Mouse (Mus musculus): ENCODE results near the gene Gtf2f2.
"Not testable (repeated sequence)": the region's sequence is repeated elsewhere in the genome, so short reads cannot be mapped to it uniquely, and the experiment has no call there.

The Gtf2f2 gene

DNA sequence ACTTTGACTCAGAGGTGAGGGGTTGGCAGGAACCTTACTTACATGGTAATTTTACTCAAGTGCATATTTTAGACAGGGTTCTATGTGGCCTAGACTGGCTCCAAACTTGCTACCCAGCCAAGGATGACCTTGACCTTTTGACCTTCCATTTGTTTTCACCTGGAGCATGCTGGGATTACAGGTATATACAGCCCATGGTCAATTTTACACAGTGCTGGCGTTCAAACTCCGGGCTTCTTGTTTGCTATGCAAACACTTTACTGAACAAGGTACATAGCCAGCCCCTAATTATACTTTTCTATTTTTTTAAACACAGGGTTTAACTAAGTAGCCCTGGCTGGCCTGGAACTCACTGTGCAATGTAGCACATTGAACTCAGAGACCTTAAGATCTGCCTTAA is 98.0 kb downstream of the Gtf2f2 start:
- DNase-seq (ENCODE audit: low spot score in 2 of 2): no peak

DNA sequence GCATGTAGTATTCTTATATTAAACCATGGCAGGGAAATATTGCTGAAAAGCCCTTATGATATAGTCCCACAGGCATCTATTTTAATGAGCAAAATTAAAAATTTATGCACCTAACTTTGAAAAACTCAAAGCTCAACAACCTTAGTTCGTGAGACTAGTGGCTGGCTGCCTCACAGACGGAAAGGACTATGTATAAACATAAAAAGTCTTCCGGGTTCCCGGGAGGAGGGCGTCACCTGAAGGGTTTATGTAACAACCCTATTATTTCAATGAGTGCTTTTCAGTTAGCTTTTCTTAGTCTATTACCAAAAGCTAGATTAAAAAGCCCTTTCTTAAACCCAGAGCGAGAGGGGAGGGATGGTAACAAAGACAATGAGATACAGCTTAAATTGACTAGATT is 98.7 kb downstream of the Gtf2f2 start:
- no peak for DNase-seq (ENCODE audit: low spot score in 2 of 2)

DNA sequence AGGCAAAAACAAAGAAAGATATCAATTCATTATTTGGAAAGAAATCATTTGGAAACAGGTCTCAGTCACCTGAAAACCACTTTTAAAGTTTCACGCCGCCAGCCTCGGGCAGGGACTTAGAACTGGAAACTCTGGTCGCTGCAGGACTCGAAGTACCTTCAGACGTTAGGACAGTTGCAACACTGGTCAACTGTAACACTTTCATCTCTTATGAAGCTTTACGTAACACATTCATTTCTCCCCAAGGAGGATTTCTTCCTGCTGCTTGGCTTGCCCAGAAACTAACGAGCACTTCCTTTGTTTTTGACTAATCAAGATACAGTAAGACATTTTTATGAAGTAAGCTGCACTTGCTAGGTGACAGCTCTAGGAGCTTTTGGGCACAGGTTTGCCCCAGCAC is 103.7 kb downstream of the Gtf2f2 start:
- no peak for DNase-seq (ENCODE audit: low spot score in 2 of 2)

DNA sequence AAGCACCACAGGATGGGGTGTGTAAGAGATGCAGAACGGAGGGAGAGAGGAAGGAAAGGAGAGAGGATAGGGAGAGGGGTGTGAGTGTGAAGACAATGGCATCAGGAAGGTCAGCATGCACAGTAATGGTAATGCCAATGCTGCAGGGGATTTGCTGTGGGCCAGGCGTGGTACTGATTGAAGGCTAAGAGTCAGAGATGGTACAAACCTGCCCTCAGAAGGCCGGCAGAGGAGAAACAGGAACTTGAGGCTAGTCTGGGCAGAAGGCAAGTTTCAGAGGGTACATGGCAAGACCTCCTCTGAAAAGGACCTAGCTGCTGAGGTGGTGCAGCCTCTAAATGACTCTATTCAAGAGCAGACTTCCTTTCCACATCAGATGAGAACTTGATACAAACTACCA is 105.7 kb downstream of the Gtf2f2 start:
- no peak for DNase-seq (ENCODE audit: low spot score in 2 of 2)

DNA sequence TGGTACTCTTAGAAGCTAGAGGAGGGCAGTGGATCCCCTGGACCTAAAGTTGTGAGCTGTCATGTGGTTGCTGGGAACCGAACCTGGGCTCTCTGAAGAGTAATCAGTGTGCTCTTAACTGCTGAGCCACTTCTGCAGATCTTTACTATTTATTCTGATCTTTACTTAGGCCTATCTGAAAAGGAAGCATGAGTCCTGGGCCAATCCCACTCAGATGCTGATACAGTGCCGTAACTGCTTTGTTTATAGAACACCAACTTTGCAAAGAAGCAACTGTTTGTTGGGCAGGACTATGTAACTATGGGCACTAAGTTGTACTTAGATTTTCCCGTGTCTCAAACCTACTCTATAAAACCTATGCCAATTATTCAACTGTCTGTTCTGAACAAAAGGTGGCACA is 107.5 kb downstream of the Gtf2f2 start:
- no peak for DNase-seq (ENCODE audit: low spot score in 2 of 2)

DNA sequence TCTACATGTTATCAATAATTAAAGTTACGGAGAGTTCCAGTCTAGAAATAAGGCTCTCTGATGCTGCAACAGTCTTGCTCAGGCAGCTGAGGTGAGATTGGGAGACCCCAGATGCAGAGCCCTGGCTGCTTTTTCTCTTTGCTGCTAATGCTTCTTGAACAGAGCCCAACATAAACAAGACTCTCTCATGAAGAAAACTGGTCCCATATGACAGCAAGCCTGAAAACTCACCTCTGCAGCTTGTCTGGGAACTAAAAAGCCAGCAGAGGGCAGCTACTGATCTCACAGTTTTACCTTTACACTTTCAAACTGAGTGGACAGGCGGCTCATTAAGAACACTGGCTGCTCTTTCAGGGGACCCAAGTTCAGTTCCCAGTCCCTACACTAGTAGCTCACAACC is 108.7 kb downstream of the Gtf2f2 start:
- DNase-seq (ENCODE audit: low spot score in 2 of 2): no peak

DNA sequence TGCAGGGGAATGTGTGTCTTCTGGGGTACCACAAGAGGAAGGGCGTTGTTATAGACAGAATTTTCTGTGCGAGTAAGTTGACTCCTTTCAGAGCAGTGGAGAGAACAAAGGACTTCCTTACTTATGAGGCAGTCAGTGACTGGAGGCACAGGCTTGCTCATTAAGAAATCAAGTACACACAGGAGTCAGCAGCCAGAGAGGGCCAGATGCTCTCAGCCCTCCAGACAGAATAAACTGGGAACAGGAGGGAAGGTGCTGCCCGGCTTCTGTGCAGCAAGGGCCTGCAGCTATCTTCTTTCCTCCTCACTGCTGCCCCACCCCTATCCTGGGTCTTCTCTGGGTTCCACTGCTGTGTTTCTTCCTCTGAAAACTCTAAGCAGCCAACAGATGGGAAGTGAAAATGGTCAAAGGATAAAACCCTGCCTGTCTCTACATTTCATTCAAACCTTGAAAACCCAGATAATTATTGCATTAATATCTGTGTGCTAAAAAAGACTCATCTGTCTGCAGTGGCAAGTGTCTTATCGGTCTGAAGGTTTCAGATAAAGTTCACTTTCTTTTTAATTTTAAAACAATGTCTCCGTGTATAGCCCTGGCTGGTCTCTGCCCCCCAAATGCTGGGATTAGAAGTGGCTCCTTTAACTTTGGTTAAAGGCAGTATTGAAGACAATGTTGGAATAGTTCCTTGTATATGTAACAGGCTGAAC is 109.7 kb downstream of the Gtf2f2 start:
- DNase-seq (ENCODE audit: low spot score in 2 of 2): no peak

DNA sequence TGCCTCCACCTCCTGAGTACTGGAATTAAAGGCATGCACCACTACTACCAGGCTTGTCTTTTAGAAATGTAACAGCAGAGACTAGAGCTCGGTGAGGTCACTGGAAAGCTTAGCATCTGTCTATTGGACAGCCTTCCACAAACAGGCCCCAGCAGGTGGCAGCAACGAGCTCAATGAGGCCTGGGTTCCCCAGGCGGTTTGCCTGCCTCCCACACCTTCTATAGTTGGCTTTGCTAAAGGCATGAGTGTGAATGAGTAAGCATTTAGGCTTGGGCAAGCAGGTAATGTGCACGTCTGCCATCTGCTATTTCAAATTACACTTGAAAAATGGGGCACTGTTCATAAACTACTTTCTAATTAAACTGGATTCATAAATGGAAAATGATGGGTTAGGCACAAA is 111.1 kb downstream of the Gtf2f2 start:
- DNase-seq (ENCODE audit: low spot score in 2 of 2): peak; percentile 47 to 70

DNA sequence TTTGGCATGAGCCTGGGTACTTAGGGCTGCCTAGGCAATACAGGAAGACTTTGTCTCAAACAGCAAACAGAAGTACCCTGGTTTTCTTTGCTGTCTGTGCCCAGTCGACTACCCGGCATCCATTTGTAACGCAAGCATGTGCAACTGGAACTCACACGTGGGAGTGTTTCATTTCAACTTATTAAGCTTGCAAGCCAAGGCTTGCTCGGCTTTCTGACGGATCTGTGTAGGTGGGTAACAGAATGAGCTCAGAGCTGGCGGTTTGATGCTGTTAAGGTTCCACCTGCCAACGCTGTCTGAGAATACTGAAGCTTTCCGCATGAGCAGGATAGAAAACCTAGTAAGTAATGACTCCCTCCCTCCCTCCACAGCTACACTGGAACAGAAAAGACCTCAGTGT is 118.5 kb downstream of the Gtf2f2 start:
- DNase-seq (ENCODE audit: low spot score in 2 of 2): no peak

DNA sequence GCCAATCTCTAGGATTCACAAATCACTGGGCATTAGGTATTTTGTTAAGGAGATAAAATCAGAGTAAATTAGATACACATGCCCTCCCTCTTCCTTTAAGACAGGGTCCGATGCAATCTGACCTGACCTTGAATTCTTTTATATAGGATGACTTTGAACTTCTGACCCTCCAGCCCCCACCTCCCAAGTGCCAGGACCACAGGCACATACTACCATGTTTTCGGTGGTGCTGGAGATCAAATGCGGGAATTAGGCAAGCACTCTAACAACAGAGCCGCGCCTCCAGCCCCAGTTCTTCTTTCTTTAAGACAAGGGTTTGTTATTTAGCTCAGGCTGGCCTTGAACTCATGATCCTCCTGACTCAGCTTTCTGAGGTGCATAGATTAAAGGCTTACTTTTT is 126.8 kb downstream of the Gtf2f2 start:
- no peak for DNase-seq (ENCODE audit: low spot score in 2 of 2)

DNA sequence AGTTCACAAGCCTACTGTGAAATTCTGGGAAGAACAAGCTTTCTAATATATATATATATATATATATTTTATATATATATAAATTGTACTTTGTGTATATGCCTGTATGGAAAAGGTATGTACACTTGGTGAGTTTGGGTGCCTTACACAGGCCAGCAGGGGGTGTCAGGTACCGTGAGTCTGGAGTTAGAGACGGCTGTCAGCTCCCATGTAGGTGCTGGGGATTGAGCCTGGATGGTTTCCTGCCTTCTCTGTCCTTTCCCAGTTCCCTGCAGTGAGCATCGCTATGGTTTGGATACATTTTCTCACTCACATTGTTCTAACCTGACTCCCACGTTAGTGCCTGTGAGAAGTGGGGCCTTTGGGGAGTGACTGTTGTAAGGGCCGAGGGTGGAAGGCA is 127.3 kb downstream of the Gtf2f2 start:
- DNase-seq (ENCODE audit: low spot score in 2 of 2): no peak

DNA sequence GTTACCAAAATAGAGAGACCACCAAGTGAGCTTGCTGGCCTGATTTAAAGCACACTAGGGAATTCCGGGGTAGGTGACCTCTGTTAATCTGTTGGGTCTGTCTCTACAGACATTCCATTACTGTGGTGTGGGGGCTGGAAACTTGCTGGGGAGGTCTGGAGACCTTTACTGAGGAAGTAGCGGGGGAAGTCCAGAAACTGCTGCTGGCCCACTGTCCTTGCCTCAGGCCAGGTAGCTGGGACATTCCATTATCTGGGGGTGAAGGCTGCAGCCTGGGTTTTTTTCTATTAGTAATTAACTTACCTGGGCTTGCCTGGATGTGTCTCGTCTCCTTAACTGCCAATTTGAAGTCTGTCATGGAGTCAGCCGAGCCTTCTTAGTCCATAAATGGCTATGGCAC is 128.8 kb downstream of the Gtf2f2 start:
- DNase-seq (ENCODE audit: low spot score in 2 of 2): no peak

DNA sequence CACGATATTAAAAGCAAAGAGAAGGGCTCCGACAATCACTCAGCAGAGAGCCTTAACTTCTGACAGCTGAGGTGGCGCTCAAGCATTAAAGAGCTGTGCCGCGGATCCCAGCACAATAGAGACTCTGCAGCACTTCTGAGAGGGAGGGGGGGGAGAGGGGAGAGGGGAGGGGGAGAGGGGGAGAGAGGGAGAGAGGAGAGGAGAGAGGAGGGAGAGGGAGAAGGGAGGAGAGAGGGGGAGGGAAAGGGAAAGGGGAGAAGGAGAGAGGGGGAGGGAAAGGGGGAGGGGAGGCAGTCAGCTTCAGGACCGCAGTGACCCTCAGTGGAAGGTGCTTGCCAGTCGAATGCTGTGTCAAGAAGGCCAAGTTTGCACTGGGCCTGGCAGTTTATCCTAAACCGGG is 131.7 kb downstream of the Gtf2f2 start:
- DNase-seq (ENCODE audit: low spot score in 2 of 2): no peak

DNA sequence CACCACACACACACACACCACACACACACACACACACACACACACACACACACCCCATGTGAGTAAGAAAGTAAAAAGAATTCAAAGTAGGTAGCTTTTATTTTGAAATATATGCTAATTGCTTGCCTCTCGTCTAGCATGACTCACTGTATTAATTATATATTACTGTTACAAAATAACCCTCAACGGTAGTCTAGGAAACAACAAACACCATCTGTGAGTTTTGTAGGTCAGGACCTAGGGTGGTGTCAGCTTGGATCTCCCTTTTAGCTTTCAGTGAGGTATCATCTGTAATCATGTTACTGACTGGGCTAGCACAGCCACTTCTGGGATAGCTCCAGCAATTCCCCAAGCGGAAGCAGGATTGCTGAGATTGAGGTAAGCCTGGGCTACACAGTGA is 133.4 kb downstream of the Gtf2f2 start:
- DNase-seq (ENCODE audit: low spot score in 2 of 2): no peak

DNA sequence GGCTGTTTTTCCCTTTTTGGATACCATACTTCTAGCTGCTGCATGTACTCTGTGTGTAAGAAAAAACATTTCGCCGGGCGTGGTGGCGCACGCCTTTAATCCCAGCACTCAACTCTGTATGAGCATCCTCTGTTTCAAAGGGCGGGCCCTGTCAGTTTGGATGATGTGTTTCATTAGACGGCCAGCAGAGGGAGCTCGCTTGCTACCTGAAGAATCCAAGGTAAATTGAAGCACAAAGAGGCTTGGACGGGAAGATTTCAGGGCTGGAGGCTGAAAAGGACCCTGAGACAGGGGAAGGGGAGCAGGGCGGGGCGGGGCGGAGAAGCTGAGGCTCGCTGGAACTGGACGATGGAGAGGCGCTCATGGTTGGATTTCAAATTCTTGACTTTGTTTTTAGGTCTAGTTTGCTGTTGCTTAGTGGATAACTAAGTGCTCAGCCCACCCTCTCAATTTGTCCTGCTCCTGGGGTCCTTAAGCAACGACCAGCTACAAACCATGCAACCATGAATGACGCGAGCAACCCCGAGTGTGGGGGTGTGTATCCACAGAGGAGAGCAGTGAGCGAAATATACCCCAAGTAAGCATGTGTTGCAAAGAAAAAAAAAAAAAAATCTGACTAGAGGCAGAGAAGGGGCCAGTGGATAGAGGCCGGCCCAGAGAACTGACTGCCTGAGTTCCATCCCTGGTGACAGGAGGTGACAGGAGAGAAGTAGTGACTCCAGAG is 134.2 kb downstream of the Gtf2f2 start:
- peak; percentile 45 to 68 for DNase-seq (ENCODE audit: low spot score in 2 of 2)

DNA sequence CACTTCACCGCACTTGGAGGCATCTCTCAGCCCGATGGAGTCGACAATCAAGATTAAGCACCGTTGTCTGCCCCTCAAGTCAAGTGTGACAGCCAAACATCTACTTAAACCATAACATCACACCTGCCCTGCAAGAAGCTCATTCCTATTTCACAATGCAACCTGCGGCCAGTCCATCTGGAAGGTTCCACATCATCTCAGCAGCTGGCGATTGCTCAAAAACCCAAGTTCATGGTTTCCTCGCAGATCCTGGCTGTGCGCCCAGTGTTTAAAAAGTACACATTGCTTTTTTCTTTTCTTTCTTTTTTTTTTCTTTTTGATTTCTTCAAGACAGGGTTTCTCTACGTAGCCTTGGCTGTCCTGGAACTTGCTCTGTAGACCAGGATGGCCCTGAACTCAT is 137.1 kb downstream of the Gtf2f2 start:
- no peak for DNase-seq (ENCODE audit: low spot score in 2 of 2)

DNA sequence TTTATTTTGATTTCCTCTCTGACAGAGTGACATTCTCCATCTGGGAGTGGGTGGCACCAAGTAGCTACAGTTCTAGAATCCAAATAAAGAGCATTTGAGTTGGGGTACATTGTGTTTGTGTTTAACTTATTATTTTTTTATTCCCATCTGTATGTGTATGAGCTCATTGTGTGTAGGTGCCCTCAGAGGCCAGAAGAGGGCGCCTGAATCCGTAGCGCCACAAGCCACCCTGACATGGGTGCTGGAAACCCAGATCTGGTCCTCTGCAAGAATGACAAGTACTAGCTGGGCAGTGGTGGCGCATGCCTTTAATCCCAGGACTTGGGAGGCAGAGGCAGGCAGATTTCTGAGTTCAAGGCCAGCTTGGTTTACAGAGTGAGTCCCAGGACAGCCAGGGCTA is 138.9 kb downstream of the Gtf2f2 start:
- no peak for DNase-seq (ENCODE audit: low spot score in 2 of 2)

DNA sequence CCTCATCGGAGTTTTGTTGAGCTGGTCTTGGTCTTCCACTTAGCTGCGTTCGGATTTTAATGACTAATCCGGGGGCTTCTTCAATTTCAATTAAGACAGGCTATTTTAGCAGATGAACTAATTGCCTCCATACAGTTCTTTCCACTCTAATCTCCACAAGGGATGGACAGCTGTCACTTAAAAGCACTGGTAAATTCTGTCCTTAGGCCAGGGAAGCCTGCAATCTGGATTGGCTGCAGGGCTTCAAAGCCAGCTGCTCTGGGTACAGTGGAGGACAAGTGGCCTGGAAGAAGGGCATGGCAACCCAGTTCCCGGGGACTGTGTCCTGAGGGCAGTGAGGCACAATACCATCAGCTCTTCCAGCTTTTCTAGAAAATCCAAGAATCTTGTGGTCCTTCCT is 139.6 kb downstream of the Gtf2f2 start:
- no peak for DNase-seq (ENCODE audit: low spot score in 2 of 2)

DNA sequence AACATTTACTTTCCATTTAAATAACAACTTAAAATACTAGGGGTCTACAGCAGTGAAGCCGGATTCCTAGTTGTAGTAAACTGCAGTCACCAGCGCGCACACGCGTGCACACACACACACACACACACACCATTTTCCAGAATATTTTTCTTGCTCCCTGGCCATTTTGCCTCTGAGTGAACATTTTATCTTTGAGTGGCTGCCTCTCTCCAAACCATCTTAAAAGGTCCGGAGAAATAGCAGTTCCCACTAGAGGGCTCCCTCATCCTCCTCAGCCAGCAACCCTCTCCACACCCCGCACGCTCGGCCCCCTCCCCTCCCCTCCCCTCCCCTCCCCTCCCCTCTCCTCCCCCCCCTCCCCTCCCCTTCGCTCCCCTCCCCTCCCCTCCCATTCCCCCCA is 140.0 kb downstream of the Gtf2f2 start:
- DNase-seq (ENCODE audit: low spot score in 2 of 2): peak in 1 of 2 experiments; percentile 10

DNA sequence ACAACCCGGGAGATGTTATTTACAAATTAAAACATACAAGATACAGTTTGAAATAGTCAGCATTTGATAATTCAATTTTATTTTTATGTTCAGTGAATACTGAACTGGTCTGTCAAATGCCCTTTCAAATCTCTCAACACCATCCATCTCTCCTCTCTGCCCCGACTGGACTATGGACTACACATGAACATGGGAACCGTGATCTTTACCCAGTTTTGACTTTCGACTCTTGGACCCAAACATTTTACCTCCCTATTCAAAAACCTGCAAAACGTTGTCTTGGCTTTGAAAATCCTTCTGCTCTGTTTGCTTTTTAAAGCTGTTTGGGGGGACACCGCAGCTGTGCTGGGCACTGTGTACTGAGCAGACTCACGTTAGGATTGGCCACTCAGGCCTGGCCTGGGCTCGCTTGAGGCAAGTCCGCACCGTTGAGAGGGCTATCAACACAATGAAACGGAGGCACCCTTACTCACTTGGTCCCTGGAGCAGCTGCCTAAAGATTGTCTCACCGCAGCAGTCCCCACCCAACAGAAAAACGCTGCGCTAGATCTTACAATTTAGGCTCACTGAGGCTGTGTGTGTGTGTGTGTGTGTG is 140.8 kb downstream of the Gtf2f2 start:
- DNase-seq (ENCODE audit: low spot score in 2 of 2): no peak

DNA sequence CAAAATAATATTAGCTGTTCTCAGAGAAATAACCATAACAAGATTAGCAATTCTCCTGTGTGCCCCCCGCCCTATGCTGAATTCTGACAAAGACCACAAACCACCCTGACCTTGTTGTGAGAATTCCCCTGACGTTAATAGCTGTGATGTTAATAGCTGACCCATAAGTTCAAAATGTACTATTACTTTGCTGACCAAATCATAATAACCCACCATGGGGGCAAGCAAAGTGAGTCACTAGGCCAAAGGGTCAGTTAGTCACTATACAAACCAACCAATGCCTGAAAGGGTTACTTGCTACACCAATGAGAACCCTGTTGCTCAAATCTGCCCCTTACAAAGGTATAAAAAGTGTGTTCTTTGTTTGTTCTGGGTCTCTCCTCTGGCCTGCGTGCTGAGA is 142.6 kb downstream of the Gtf2f2 start:
- not testable (repeated sequence) for DNase-seq (ENCODE audit: low spot score in 2 of 2)

DNA sequence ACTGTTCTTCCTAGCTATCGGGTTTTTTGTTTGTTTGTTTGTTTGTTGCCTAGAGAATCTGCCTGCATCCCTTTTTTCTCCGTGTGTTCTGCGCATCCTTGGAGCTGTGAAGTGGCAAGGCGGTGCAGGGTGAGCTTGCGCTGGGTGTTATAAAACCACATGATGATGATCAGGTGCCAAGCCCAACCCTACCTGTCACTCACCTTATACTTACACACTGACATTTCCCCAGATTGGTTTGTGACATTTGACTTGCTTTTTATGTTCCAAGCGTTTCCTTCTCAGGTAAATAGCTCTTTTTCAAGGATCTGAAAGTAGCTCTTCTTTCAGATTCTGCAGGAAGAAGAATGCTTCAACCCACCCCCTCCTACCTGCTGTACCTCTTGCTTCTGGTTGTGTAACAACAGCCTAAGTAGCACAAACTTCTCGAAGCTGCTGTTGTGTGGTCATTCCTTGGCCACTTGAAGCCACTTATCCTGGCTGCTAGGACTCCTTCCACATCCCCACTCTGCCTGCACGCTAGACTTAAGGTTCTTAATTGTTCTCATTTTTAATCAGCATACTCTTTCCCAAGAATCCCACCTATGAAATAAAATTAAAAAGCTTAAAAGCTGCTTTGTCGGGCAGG is 143.8 kb downstream of the Gtf2f2 start:
- DNase-seq (ENCODE audit: low spot score in 2 of 2): no peak

Measured in natural killer cell, adult 2 months (primary cell).